Mouse (Mus musculus): ENCODE data around the gene Hyal2. TPM values are rescaled to one million over a fixed set of nuclear protein-coding genes. Genes with fewer than 3 reads are reported as not detected.

The Hyal2 gene
- total and polyA plus RNA-seq, 2 experiments from 2014 or later = 42.7 to 65.3 TPM

DNA sequence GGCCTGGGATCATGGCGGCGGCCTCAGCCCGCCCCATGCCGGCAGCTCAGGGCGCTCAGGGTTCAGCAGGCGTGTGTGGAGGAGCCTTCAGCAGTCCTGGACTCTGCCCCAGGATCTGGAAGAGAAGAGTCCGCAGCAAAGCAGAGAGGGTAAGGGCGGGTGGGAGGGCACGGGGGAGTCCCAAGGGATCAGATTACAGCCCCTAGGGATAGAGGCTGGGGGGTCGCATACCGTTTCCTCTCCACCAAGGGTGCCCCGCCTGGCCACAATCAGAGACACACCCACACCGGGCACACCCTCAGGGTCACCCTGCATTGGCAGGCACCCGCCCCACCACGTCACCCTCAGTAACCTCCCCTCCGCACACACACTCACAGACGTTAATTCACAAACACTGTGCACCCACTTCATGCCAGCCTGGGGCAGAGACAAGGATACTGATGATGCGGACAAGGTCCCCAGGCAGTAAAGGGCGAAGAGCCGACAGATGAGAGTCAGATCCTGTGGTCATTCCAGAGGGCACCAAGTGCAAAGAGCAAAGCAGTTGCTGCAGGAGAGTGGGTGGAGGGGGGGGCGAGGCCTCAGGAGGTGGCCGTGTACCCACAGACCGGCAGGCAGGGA, 37.4 kb downstream of the Hyal2 start:
- H3K9me3 ChIP-seq (ENCODE audit: low read length) = no peaks in the 10 kb centered on the region
- no peaks in the 10 kb centered on the region for H3K36me3 ChIP-seq (ENCODE audit: insufficient read depth, low read length)
- WGBS = 45% methylated on average over 23 of the region's 23 CpGs
- H3K4me2 ChIP-seq (ENCODE audit: low read depth, low read length, poor library complexity, severe bottlenecking) = no peak overlapping the region; the same call in 1 of the 2 replicates
- H3K27ac ChIP-seq (ENCODE audit: low read depth, low read length) = no peak overlapping the region
- no peak overlapping the region for H3K9ac ChIP-seq (replicated peaks; ENCODE audit: low read length, poor library complexity, severe bottlenecking)
- H3K4me3 ChIP-seq (ENCODE audit: low read depth, low read length) = no peak overlapping the region
- DNase-seq (ENCODE audit: low spot score) = no peak
- H3K4me1 ChIP-seq (ENCODE audit: insufficient read depth, low read length) = no peaks in the 10 kb centered on the region
- no peak for TF ChIP-seq CTCF (IDR thresholded peaks at IDR 0.05)
- no peaks in the 10 kb centered on the region for H3K27me3 ChIP-seq (ENCODE audit: insufficient read depth, low read length)
- ATAC-seq (ENCODE audit: low FRiP score) = no peak

DNA sequence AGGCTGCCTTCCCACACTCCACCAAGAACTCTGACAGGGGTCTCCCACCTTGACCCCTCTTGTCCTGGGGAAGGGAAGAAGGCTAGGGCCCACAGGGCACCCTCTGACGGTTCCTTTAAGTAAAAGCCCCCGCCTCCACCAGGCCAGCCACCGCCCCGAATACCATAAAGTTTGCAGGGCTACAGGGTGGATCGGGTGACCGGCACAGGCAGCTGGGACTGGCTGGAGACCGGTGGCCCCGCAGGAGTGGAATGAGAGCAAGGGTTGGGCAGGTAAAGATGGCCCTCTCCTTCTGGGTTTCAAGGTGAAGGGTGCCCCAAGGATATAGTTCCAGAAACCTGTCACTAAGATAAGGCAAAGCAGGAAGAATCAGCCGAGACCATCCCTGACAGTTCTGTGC, 38.8 kb downstream of the Hyal2 start:
- TF ChIP-seq CTCF (IDR thresholded peaks at IDR 0.05) = no peak
- H3K36me3 ChIP-seq (ENCODE audit: insufficient read depth, low read length) = no peaks in the 10 kb centered on the region
- no peak for ATAC-seq (ENCODE audit: low FRiP score)
- no peaks in the 10 kb centered on the region for H3K27me3 ChIP-seq (ENCODE audit: insufficient read depth, low read length)
- no peak overlapping the region for H3K9ac ChIP-seq (replicated peaks; ENCODE audit: low read length, poor library complexity, severe bottlenecking)
- H3K4me1 ChIP-seq (ENCODE audit: insufficient read depth, low read length) = peaks cover 4% of the 10 kb centered on the region; the same call in 1 of the 2 replicates
- DNase-seq (ENCODE audit: low spot score) = no peak
- no peaks in the 10 kb centered on the region for H3K9me3 ChIP-seq (ENCODE audit: low read length)
- no peak overlapping the region for H3K27ac ChIP-seq (ENCODE audit: low read depth, low read length)
- no peak overlapping the region for H3K4me3 ChIP-seq (ENCODE audit: low read depth, low read length)
- no peak overlapping the region for H3K4me2 ChIP-seq (ENCODE audit: low read depth, low read length, poor library complexity, severe bottlenecking)
- WGBS = 36% methylated on average over 9 of the region's 9 CpGs

DNA sequence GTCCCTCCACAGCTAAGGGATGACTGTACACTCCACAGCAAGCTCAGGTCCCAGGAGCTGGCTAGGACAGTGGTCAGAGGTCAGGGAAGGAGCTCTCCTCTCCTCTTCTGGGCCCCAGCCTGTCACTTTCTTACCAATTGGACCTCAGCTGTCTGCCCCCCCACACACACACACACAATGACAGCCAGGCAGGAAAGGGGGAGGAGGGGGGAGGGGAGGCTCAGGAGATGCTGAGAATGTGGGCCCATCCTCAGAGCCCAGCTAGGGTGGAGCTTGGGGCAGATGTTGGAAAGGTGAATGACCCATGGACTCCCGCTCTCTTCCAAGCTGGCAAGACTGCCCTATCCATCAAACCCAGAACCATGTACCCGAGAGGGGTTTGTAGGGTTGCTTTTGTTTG, 39.3 kb downstream of the Hyal2 start:
- Histone ChIP-seq H3K4me1 (ENCODE audit: insufficient read depth, low read length) (peaks cover 8% of the 10 kb centered on the region), H3K36me3 (ENCODE audit: insufficient read depth, low read length) (no peaks in the 10 kb centered on the region), H3K9me3 (ENCODE audit: low read length) (no peaks in the 10 kb centered on the region), H3K27me3 (ENCODE audit: insufficient read depth, low read length) (no peaks in the 10 kb centered on the region), H3K9ac (replicated peaks; ENCODE audit: low read length, poor library complexity, severe bottlenecking) (no peak overlapping the region), H3K4me2 (ENCODE audit: low read depth, low read length, poor library complexity, severe bottlenecking) (no peak overlapping the region), H3K4me3 (ENCODE audit: low read depth, low read length) (no peak overlapping the region), H3K27ac (ENCODE audit: low read depth, low read length) (no peak overlapping the region)
- WGBS = 80% methylated on average over 2 of the region's 2 CpGs
- DNase-seq (ENCODE audit: low spot score) (no peak), ATAC-seq (ENCODE audit: low FRiP score) (no peak)
- no peak for TF ChIP-seq CTCF (IDR thresholded peaks at IDR 0.05)

DNA sequence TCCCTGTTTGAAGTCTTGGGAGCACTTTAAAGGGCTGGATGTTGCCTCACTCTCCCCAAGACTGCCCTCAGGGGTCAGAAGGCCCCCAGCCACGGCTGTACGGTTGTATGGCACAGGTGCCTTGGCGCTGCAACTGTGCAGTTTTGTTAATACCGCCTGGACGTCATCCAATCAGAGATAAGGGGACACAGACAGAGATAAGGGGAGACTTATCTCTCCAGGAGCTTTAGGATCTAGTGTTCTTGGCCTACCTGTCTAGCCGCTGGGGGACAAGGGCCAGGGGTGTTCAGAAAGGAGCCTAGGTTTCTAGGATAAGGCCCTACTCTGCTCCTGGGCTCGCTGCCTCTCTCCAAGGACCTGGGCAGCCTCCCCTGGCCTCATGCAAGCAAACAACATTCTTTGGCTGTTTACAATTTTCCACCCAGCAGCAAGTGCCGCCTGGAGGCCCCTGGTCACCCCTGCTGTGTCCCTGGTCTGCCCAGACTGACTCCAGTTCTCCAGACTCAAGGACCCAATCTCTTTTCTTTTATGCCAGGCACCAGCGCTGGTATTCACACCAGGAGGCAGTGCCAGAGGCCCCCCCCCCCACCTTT, 40.0 kb downstream of the Hyal2 start:
- no peak overlapping the region for H3K4me3 ChIP-seq (ENCODE audit: low read depth, low read length)
- DNase-seq (ENCODE audit: low spot score) (no peak), ATAC-seq (ENCODE audit: low FRiP score) (no peak)
- no peak overlapping the region for H3K4me2 ChIP-seq (ENCODE audit: low read depth, low read length, poor library complexity, severe bottlenecking)
- H3K27ac ChIP-seq (ENCODE audit: low read depth, low read length) = no peak overlapping the region
- WGBS = 62% methylated on average over 9 of the region's 9 CpGs
- no peaks in the 10 kb centered on the region for H3K9me3 ChIP-seq (ENCODE audit: low read length)
- H3K27me3 ChIP-seq (ENCODE audit: insufficient read depth, low read length) = no peaks in the 10 kb centered on the region
- TF ChIP-seq CTCF (IDR thresholded peaks at IDR 0.05) = no peak
- no peaks in the 10 kb centered on the region for H3K36me3 ChIP-seq (ENCODE audit: insufficient read depth, low read length)
- H3K4me1 ChIP-seq (ENCODE audit: insufficient read depth, low read length) = peaks cover 9% of the 10 kb centered on the region
- H3K9ac ChIP-seq (replicated peaks; ENCODE audit: low read length, poor library complexity, severe bottlenecking) = no peak overlapping the region

DNA sequence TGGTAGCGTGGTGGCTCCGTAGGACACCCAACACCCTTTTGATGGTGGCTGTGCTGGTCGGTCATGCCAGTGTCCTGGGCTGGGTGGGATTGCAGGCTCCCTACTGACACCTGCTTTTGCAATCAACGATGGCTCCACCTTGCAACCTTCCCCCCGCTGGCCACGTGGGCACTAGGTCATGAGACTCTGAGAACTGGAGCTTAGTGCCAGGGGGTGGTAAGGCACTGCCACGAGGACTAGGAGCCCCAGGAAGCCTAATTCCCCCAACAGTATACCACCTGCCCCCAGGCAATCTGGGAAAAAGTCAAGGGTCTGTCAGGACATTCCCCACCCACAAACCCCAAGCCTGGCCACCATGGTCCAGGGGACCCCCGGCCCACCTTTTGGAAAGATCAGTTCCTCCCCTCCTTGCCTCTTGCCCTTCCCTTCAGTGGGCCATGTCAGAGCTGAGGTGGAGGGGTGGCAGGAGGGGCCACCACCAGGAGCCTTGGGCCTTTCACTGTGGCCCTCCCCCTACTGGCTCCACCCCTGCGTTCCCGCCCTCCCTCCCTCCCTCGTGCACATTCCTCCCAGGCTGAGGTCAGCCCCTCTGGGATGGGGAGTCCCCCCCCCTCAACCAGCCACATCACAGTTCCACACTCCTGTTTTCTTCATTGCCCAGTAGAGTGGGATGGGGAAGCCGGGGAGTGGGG, 41.1 kb downstream of the Hyal2 start, which contains the start of gene Sema3b:
TSS of gene Sema3b (minus strand) at position 489 of the 692 bp plus-strand sequence.
- Histone ChIP-seq H3K27me3 (ENCODE audit: insufficient read depth, low read length) (no peaks in the 10 kb centered on the region), H3K4me3 (ENCODE audit: low read depth, low read length) (no peak within 1 kb of the TSS), H3K36me3 (ENCODE audit: insufficient read depth, low read length) (no peaks in the 10 kb centered on the region), H3K4me2 (ENCODE audit: low read depth, low read length, poor library complexity, severe bottlenecking) (no peak within 1 kb of the TSS), H3K9ac (replicated peaks; ENCODE audit: low read length, poor library complexity, severe bottlenecking) (no peak within 1 kb of the TSS), H3K9me3 (ENCODE audit: low read length) (no peaks in the 10 kb centered on the region), H3K27ac (ENCODE audit: low read depth, low read length) (no peak within 1 kb of the TSS), H3K4me1 (ENCODE audit: insufficient read depth, low read length) (peaks cover 9% of the 10 kb centered on the region)
- TF ChIP-seq CTCF (IDR thresholded peaks at IDR 0.05) = no peak
- DNase-seq (ENCODE audit: low spot score) = no peak
- 47% methylated on average over 12 of the region's 12 CpGs for whole genome bisulfite sequencing
- ATAC-seq (ENCODE audit: low FRiP score) = no peak

DNA sequence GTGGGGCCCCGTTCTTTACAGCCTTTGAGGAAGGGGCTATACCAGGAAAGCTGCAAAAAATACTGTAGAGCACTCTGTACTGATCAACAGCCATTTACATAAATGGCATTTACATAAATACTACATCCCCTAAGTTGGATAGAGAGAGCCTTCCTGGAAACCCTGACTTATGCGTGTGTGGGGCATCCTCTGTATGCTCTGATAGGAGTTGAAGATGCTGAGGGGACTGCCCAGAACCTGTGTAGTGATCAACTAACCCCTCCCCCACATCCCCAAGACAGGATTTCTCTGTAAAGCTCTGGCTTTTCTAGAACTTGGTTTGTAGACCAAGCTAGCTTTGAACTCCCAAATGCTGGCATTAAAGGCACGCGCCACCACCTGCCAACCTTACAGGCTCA, 41.7 kb downstream of the Hyal2 start:
- DNase-seq (ENCODE audit: low spot score) (no peak), ATAC-seq (ENCODE audit: low FRiP score) (no peak)
- Histone ChIP-seq H3K36me3 (ENCODE audit: insufficient read depth, low read length) (peaks cover 4% of the 10 kb centered on the region; the same call in 1 of the 2 replicates), H3K9ac (replicated peaks; ENCODE audit: low read length, poor library complexity, severe bottlenecking) (no peak overlapping the region), H3K9me3 (ENCODE audit: low read length) (no peaks in the 10 kb centered on the region), H3K27me3 (ENCODE audit: insufficient read depth, low read length) (no peaks in the 10 kb centered on the region), H3K27ac (ENCODE audit: low read depth, low read length) (no peak overlapping the region), H3K4me1 (ENCODE audit: insufficient read depth, low read length) (peaks cover 9% of the 10 kb centered on the region), H3K4me2 (ENCODE audit: low read depth, low read length, poor library complexity, severe bottlenecking) (no peak overlapping the region), H3K4me3 (ENCODE audit: low read depth, low read length) (no peak overlapping the region)
- no peak for TF ChIP-seq CTCF (IDR thresholded peaks at IDR 0.05)
- 62% methylated on average over 4 of the region's 4 CpGs for WGBS

Data from midbrain, postnatal 0 days (tissue).